Mouse (Mus musculus) Patski (cell line): ENCODE data around the gene Kctd15. TPM values are rescaled to one million over a fixed set of nuclear protein-coding genes. Genes with fewer than 3 reads are reported as not detected.

Experiments
- ATAC-seq: fragments of 100-300 bp; one replicate; pipeline ENCODE4 v1.8.0; 2021
- CTCF ChIA-PET: fragments of 350-600 bp; sonication (Branson Sonifier 250); formaldehyde crosslinking; loops from one replicate; lab custom pipeline; 2022; ENCODE audit warnings: inconsistent platforms; lab: Charles Lee
- POLR2A ChIA-PET: fragments of 350-600 bp; sonication (Branson Sonifier 250); formaldehyde crosslinking; loops from one replicate; lab custom pipeline; 2022; ENCODE audit warnings: antibody characterized with exemption, inconsistent platforms; lab: Charles Lee
- DNase-seq: peaks from one replicate; pipeline ENCODE4 v3.0.0-alpha.2; 2011; ENCODE audit warnings: low read depth, low spot score
- H3K27me3 ChIP-seq: fragments of 371-371 bp; one replicate; pipeline ENCODE4 v1.5.1; 2021
- CTCF ChIP-seq: fragments of 100-300 bp; IDR thresholded peaks from one replicate; pipeline ENCODE4 v1.5.1; 2021
- in situ Hi-C: fragments of 300-500 bp; cut with MboI; formaldehyde crosslinking; loops from 3 replicates; pipeline ENCODE4 v1.11.1; 2018; ENCODE audit warnings: low pct_unique_long_range_greater_than_20kb, mixed read lengths
- polyA plus RNA-seq: library from polyadenylated mRNA; unstranded; gene quantifications from one replicate; pipeline ENCODE4 v1.2.3, GENCODE M21; 2021

Kctd15 gene
- polyA plus RNA-seq, 1 experiment from 2014 or later = 27.1 TPM

- H3K27me3 ChIP-seq = peaks cover 7% of the 10 kb centered on the region
- ChIA-PET POLR2A (no interaction called here), CTCF (no interaction called here)
- DNase-seq = no peak
- in situ Hi-C loops = loop anchor here (25.0 kb wide), 1 partner anchor 323 kb away; no protein-coding TSS in a partner anchor
- no peak for ATAC-seq
- no peak for TF ChIP-seq CTCF
Observed at GRCm38 (mm10) chr7:34689028-34689427, 32.5 kb upstream of the Kctd15 start.

DNA sequence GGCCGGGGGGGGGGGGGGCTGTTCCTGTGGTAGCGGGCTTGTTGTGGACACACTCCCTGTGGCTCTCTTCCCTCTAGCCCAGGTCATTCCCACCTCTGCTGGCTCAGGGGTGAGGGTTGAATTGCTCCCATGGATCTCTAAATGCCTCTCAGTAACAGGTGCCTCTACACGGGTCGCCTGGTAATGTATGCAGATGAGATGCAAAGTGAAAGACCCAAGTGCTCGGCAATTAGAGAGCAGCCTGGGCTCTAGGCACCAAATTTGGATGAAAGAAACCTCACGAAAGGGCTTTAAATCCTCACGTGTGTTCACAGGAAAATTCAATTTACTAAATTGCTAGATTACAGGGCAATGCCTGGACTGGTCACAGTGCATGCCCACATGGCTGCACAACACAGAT is 29.3 kb upstream of the Kctd15 start:
- no peak for TF ChIP-seq CTCF
- in situ Hi-C loops = loop anchor here (25.0 kb wide), 1 partner anchor 326 kb away; no protein-coding TSS in a partner anchor
- no peak for ATAC-seq
- H3K27me3 ChIP-seq = peaks cover 8% of the 10 kb centered on the region
- POLR2A ChIA-PET = no interaction called here
- CTCF ChIA-PET = interaction anchor here (0.6 kb wide), 1 partner anchor 10 kb away, joined by 3 read pairs; no protein-coding TSS in a partner anchor
- no peak for DNase-seq

- TF ChIP-seq CTCF = no peak
- POLR2A ChIA-PET = no interaction called here
- no peak for ATAC-seq
- in situ Hi-C loops = loop anchor here (25.0 kb wide), 1 partner anchor 327 kb away; no protein-coding TSS in a partner anchor
- peaks cover 8% of the 10 kb centered on the region for H3K27me3 ChIP-seq
- no peak for DNase-seq
- CTCF ChIA-PET = interaction anchor here (0.6 kb wide), 1 partner anchor 10 kb away, joined by 3 read pairs; no protein-coding TSS in a partner anchor
Observed at GRCm38 (mm10) chr7:34685176-34685575, 28.6 kb upstream of the Kctd15 start.

DNA sequence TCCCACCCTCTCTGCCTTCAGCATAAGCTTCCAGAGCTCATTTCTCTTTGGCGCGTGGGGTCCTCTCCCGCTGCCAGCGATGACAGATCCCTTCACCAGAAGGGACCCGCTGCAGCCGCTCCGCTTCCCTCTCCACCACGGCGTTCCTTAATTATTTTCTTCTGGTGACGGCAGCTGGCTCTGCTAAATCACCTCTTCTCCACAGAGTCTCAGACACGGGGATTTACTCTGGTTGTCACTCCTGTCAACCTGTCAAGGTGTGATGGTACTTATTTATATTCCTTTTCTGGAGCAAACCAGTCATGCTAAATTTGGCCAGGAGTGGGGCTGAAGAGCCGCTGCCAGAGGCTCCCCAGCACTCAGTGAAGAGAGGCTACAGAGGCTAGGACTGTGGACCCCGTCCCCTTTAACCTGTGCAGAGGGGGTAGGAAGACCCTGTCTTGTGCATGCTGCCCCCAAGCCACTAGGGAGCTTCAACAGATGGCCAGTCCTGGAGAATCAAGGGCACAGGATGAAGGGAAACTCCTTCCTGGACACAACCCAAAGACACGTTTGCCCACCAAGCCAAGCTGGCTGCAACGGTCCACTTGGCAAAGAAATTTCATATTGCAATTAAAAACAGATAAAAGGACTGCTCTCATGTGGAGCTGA is 24.4 kb upstream of the Kctd15 start:
- no peak for TF ChIP-seq CTCF
- peaks cover 10% of the 10 kb centered on the region for H3K27me3 ChIP-seq
- ChIA-PET POLR2A (interaction anchor here (1.2 kb wide), 1 partner anchor 38 kb away, joined by 3 read pairs; no protein-coding TSS in a partner anchor), CTCF (interaction anchor here (1.2 to 1.4 kb wide), 2 partner anchors 9 to 43 kb away, joined by 3 to 5 read pairs; no protein-coding TSS in a partner anchor)
- in situ Hi-C loops = loop anchor here (25.0 kb wide), 1 partner anchor 331 kb away; no protein-coding TSS in a partner anchor
- ATAC-seq (no peak), DNase-seq (no peak)

- in situ Hi-C loops = loop anchor here (5.0 to 25.0 kb wide), 3 partner anchors 42 to 492 kb away; no protein-coding TSS in a partner anchor
- ATAC-seq = no peak
- TF ChIP-seq CTCF = no peak
- no peak for DNase-seq
- ChIA-PET POLR2A (interaction anchor here (1.2 kb wide), 1 partner anchor 39 kb away, joined by 3 read pairs; no protein-coding TSS in a partner anchor), CTCF (interaction anchor here (1.2 to 1.4 kb wide), 3 partner anchors 11 to 44 kb away, joined by 3 to 4 read pairs (median 3); no protein-coding TSS in a partner anchor)
- peaks cover 17% of the 10 kb centered on the region for H3K27me3 ChIP-seq
Observed at GRCm38 (mm10) chr7:34679886-34680285, 23.4 kb upstream of the Kctd15 start.

DNA sequence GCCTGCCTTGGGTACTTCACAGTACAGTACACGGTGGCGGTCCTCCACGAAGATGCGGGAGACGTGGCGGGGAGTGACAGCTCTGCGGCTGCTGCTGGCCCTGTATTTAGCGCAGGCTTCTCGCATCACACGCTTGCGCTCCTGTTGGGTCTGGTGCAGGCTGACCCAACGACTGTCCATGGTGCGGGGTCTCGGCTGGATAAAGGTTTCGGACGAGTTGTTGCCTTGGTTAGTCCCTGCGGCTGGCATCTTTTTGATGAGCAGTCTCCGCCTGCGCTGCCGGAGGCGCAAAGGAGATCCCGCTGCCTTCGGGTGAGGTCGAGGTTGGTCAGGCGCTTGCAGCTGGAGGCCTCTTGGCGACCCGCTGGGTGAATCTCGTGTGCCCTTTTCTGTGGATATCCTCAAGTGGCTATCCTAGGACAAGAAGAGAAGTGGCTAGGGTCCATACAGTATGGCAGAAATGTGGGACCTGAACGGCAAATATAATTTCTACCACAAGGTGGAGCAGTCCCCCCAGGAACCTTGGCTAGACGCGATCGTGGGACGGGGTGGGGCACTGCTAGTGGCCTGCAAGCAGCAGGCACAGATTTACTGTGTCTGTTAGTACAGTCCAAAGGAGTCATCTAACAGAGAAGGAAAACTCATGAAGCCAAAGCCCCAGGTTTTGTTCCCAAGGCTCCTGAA is 19.4 kb upstream of the Kctd15 start:
- POLR2A ChIA-PET = no interaction called here
- no peak for DNase-seq
- peak; percentile 90 for TF ChIP-seq CTCF
- peak; percentile 15 for ATAC-seq
- in situ Hi-C loops = loop anchor here (5.0 to 25.0 kb wide), 3 partner anchors 46 to 496 kb away; no protein-coding TSS in a partner anchor
- peaks cover 9% of the 10 kb centered on the region for H3K27me3 ChIP-seq
- CTCF ChIA-PET = interaction anchor here (0.6 to 4.5 kb wide), 9 partner anchors 9 to 495 kb away, joined by 3 to 32 read pairs (median 3); no protein-coding TSS in a partner anchor

DNA sequence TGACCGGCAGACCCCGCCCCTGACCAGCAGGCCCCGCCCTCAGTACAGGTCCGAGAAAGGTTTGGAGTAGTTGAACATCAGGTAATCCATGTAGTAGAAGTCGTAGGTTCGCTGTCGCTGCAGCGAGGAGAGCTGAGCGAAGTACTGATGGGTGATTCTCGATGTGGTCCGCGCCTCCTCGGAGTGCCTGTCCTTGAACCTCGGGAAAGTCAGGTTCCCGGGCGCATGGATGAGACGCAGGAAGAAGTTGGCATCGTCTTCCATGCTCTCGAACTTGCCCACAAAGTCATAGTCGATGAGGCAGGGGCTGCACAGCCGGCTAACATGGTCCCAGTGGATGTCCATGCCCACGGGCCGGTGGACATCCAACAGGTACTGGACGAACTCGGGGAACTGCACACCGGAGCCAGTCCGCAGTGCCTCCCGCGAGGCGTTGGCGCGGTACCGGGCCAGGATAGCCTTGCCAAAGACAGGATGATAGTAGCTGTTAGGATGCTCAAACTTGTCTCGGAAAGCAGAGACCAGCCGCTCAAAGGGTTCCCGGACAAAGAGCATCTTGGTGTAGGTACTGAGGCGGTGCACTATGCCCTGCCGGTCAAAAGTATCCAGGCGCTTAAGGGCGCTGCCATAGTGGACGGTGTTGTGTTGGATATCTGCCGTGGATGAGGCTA is 18.7 kb upstream of the Kctd15 start:
- POLR2A ChIA-PET = no interaction called here
- H3K27me3 ChIP-seq = peaks cover 9% of the 10 kb centered on the region
- no peak for TF ChIP-seq CTCF
- in situ Hi-C loops = loop anchor here (5.0 to 25.0 kb wide), 3 partner anchors 47 to 497 kb away; no protein-coding TSS in a partner anchor
- ATAC-seq (no peak), DNase-seq (no peak)
- CTCF ChIA-PET = interaction anchor here (0.6 to 7.2 kb wide), 6 partner anchors 10 to 268 kb away, joined by 3 to 67 read pairs (median 9); no protein-coding TSS in a partner anchor

DNA sequence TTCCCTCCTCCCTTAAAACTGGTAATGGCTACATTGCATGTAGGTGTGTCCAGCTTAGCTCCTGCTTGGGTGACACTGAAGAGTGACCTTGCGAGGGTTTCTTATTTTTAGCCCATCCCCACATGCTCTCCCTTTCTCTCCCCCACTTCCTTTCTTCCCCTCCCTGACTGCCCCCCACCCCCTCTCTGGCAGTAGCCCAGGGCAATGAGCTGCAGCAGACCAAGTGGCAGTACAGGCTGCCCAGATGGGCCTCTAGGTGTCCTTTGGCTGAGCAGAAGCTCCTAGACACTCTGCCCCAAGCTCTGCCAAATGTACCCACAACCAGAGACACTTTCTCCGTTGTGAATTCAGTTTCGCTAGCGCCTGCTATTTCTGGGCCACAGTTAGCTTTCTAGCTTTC is 16.4 kb upstream of the Kctd15 start:
- ChIA-PET CTCF (interaction anchor here (1.1 to 7.2 kb wide), 3 partner anchors 57 to 266 kb away, joined by 7 to 67 read pairs (median 13); no protein-coding TSS in a partner anchor), POLR2A (interaction anchor here (0.7 kb wide), 1 partner anchor 421 kb away, joined by 3 read pairs; no protein-coding TSS in a partner anchor)
- no peak for ATAC-seq
- TF ChIP-seq CTCF = no peak
- in situ Hi-C loops = loop anchor here (25.0 kb wide), 1 partner anchor 411 kb away; the partner anchor contains the start of gene Gm6096
- no peak for DNase-seq
- peaks cover 9% of the 10 kb centered on the region for H3K27me3 ChIP-seq

DNA sequence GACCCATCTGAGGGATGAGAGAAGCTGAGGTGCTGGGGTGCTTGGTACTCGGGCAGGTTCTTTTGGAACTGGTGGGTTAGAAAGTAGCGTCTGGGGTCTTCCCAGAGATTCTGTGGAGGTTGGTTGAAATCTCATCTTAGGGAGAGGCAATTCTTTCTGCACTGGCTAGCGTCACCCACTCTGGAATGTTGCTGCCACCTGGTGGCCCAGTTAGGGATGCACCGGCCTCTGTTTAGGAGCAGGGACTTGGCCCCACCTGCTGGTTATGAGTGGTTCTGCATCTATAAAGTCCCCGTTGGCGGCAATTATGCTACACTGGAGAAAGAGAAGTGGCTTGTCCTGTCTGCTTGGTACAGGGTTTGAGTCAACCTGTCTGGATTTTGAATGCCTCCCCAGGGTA is 15.4 kb upstream of the Kctd15 start:
- in situ Hi-C loops = loop anchor here (25.0 kb wide), 1 partner anchor 410 kb away; the partner anchor contains the start of gene Gm6096
- TF ChIP-seq CTCF = peak; percentile 100
- ChIA-PET POLR2A (interaction anchor here (1.0 kb wide), 1 partner anchor 268 kb away, joined by 3 read pairs; no protein-coding TSS in a partner anchor), CTCF (interaction anchor here (0.7 to 7.2 kb wide), 5 partner anchors 10 to 499 kb away, joined by 3 to 67 read pairs (median 3); no protein-coding TSS in a partner anchor)
- DNase-seq (no peak), ATAC-seq (peak; percentile 63)
- H3K27me3 ChIP-seq = peaks cover 9% of the 10 kb centered on the region
